8 mouse cellular contexts compared by ENCODE assay signal in the genomic region with DNA sequence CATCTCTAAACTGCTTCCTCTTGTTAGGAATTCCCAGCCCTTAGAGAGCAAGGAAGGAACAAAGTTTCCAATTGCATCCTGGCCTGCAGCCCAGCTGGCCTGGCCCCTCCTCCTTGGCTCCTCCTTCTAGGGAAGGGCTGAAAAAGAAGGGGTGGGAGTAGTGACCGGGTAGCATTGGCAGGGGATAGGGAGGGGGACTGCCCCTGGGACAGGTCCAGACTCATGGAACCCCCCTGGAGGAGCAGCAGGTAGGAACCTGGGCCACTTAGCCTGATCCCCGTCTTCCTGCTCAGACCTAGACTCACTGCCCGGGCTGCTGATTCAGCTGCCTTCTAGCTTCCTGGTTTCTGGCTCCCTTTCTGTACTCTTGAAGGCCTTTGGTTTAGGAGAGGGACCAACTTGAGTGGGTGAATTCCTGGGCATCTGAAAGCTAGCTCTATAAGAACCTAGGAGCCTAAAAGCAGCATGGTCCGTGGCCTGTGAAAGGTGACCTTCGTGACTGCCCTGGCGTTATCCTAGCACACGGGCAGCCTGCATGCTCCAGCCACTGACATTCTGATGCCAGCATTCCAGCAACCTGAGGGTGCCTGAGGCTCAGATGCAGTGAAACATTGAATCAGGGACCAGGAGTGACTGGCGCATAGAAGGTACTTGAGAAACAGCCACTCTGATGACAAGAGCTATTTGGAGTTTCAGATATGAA. TPM values are rescaled to one million over a fixed set of nuclear protein-coding genes. Genes with fewer than 3 reads are reported as not detected.
A peak's percentile ranks its signal among the peaks of the same experiment; 100 is the strongest.
DNase-seq lines count a peak whose midpoint lies in the region; ATAC-seq and TF ChIP-seq lines count a peak whose summit lies in the region.

No protein-coding gene starts in this region.

- H3K4me2 ChIP-seq in stomach, postnatal 0 days (replicated peaks; ENCODE audit: low read depth) = peak overlapping the region; percentile 32

- H3K4me3 ChIP-seq in lung, adult 2 months (replicated peaks; ENCODE audit: extremely low read depth, low read depth, low read length) = peak overlapping the region; percentile 77
- H3K4me3 ChIP-seq in stomach, postnatal 0 days (ENCODE audit: low read depth, low read length) = peak overlapping the region; percentile 39

- no peaks in the 10 kb centered on the region for H3K36me3 ChIP-seq in stomach, postnatal 0 days (ENCODE audit: control insufficient read depth, insufficient read depth, low read length)

- DNase-seq in layer of hippocampus, postnatal 10 days (ENCODE audit: low spot score in 2 of 2) = peak; percentile 25 to 49
- DNase-seq in layer of hippocampus, adult 11-12 months (ENCODE audit: low spot score) = no peak
- DNase-seq in cerebellum, postnatal 14 days = peak; percentile 66 to 80
- DNase-seq in heart, adult 18-20 months = peak; percentile 81 to 87
- DNase-seq in kidney, adult 18-20 months = peak; percentile 80
- peak; percentile 64 for DNase-seq in lung, adult 2 months
- peak; percentile 59 for DNase-seq in stomach, postnatal 0 days (ENCODE audit: low spot score)
- DNase-seq in layer of hippocampus, adult 8-10 months (ENCODE audit: low spot score in 2 of 2) = no peak

- no peak for TF ChIP-seq POLR2A in lung, adult 2 months (IDR thresholded peaks at IDR 0.05; ENCODE audit: borderline replicate concordance, extremely low read depth, low read depth, low read length)

- H3K27ac ChIP-seq in stomach, postnatal 0 days (replicated peaks) = 0 out of 2 replicates have a peak overlapping the region, but pooled peaks have one; percentile 40

- no peak for TF ChIP-seq CTCF in lung, adult 2 months (IDR thresholded peaks at IDR 0.05; ENCODE audit: insufficient read depth, low read length)
- TF ChIP-seq CTCF in stomach, postnatal 0 days (IDR thresholded peaks at IDR 0.05; ENCODE audit: low read depth) = no peak

- no peak for TF ChIP-seq EP300 in stomach, postnatal 0 days (optimal IDR thresholded peaks at IDR 0.05)

- peak; percentile 61 for ATAC-seq in stomach, postnatal 0 days (ENCODE audit: low FRiP score, low TSS enrichment)

- no peaks in the 10 kb centered on the region for H3K27me3 ChIP-seq in stomach, postnatal 0 days (ENCODE audit: control insufficient read depth, insufficient read depth, low read length)

- H3K4me1 ChIP-seq in lung, adult 2 months (ENCODE audit: control insufficient read depth, insufficient read depth, low read length) = peaks cover 3% of the 10 kb centered on the region
- H3K4me1 ChIP-seq in stomach, postnatal 0 days (replicated peaks; ENCODE audit: control insufficient read depth, insufficient read depth) = no peaks in the 10 kb centered on the region

- 47% methylated on average over 8 of the region's 8 CpGs for WGBS in lung, adult 2 months
- WGBS in stomach, postnatal 0 days = 46% methylated on average over 8 of the region's 8 CpGs

- peak overlapping the region; percentile 45; the same call in 1 of the 2 replicates for H3K9ac ChIP-seq in stomach, postnatal 0 days (ENCODE audit: low read length)

- no peaks in the 10 kb centered on the region for H3K9me3 ChIP-seq in stomach, postnatal 0 days (ENCODE audit: control insufficient read depth, low read length)

RNA-seq across cellular contexts. Expression of gene Iqsec2, which starts 34.9 kb away (rescaled TPM):
- 100 to 1,000 TPM; 107 TPM for total RNA-seq in layer of hippocampus, postnatal 10 days (2021)
- 10 to 100 TPM; 63.0 to 85.4 TPM for total RNA-seq in heart, adult 18-20 months (2021)
- polyA plus RNA-seq in lung, adult 2 months (2012; rRNA removed) = 19.7 and 27.4 TPM in 2 replicates
- 3.6 TPM in 2 replicates for polyA plus RNA-seq in stomach, postnatal 0 days (2015; fragmentation: Nextera tagmentation; extraction: Ambion mirVana)
- 100 to 1,000 TPM; 143 to 160 (median 154) TPM for total RNA-seq in layer of hippocampus, adult 8-10 months (2022)

RNA-seq across cellular contexts. Expression of gene Kdm5c, which starts 53.8 kb away (rescaled TPM):
- 10 to 100 TPM; 55.2 to 73.3 TPM for total RNA-seq in layer of hippocampus, postnatal 10 days (2021)
- total RNA-seq in heart, adult 18-20 months (2021) = 10 to 100 TPM; 30.8 to 48.1 TPM
- polyA plus RNA-seq in lung, adult 2 months (2012; rRNA removed) = 46.4 and 49.9 TPM in 2 replicates
- 13.8 and 15.4 TPM in 2 replicates for polyA plus RNA-seq in stomach, postnatal 0 days (2015; fragmentation: Nextera tagmentation; extraction: Ambion mirVana)
- total RNA-seq in layer of hippocampus, adult 8-10 months (2022) = 10 to 100 TPM; 44.8 to 64.3 (median 52.9) TPM

Comparison
In these comparisons a context has a peak if more than half of its experiments do, and no peak if none do; other contexts are left out.
1. DNase-seq: peak in layer of hippocampus, postnatal 10 days (2 of 2), cerebellum, postnatal 14 days (2 of 2), heart, adult 18-20 months (2 of 2), kidney, adult 18-20 months (single experiment), lung, adult 2 months (single experiment) and stomach, postnatal 0 days (single experiment); none in layer of hippocampus, adult 11-12 months (single experiment) and layer of hippocampus, adult 8-10 months (0 of 2).